In genomic region chr5:113765641-113766526, GRCm38 (mm10) we compare ENCODE assay signal across 1 mouse cellular context.
TF ChIP-seq lines count a peak whose summit lies in the region.

No protein-coding gene starts in this region.

TF ChIP-seq in myocyte, 11 proteins besides CTCF, POLR2A, EP300 and RAD21 (continued from another document):
- TF ChIP-seq SRF (IDR thresholded peaks at IDR 0.05; ENCODE audit: control insufficient read depth, insufficient read length, low read depth), result peak; percentile 79
- peak in 2 of 3 experiments; percentile 66 to 93 for TF ChIP-seq MYOD1 (IDR thresholded peaks at IDR 0.05; ENCODE audit: control insufficient read depth in 1 of 3, insufficient read length in 2 of 3, low read depth in 2 of 3)
- TF ChIP-seq POLR2AphosphoS2 (IDR thresholded peaks at IDR 0.05; ENCODE audit: insufficient read length, low read depth), result no peak
